Mouse (Mus musculus) adrenal gland, postnatal 4 days (tissue): Measurements from ENCODE around the gene Jph4. TPM values are rescaled to one million over a fixed set of nuclear protein-coding genes. Genes with fewer than 3 reads are reported as not detected.

ENCODE experiments used
- DNase-seq, 2 experiments: peaks; one replicate each; pipeline ENCODE4 v3.0.0; 2021 to 2022; ENCODE audit warnings: low spot score in 2 of 2, mixed read lengths in 2 of 2
- total RNA-seq, 2 experiments: library from RNA; stranded (reverse); gene quantifications; 2 replicates each; pipeline ENCODE4 v1.2.3; 2021

Jph4 gene
- total RNA-seq, 2 experiments from 2014 or later: 11.9 to 14.8 TPM

GRCm38 (mm10) chr14:55066042-55066441 is 50.7 kb downstream of the Jph4 start:
- DNase-seq: no peak

- DNase-seq: no peak
These were observed 51.3 kb downstream of the Jph4 start for GRCm38 (mm10) chr14:55065391-55065790.

GRCm38 (mm10) chr14:55064481-55065370 is 52.0 kb downstream of the Jph4 start:
- no peak for DNase-seq

- DNase-seq: no peak
These were observed 53.0 kb downstream of the Jph4 start for GRCm38 (mm10) chr14:55063581-55064381.

GRCm38 (mm10) chr14:55063117-55063516 is 53.6 kb downstream of the Jph4 start:
- DNase-seq: no peak

- no peak for DNase-seq
These were observed 54.1 kb downstream of the Jph4 start for GRCm38 (mm10) chr14:55062626-55063025.

GRCm38 (mm10) chr14:55061845-55062244 is 54.9 kb downstream of the Jph4 start:
- no peak for DNase-seq

- DNase-seq: no peak
These were observed 56.8 kb downstream of the Jph4 start for GRCm38 (mm10) chr14:55059931-55060330.

- DNase-seq: no peak
These were observed 57.7 kb downstream of the Jph4 start for GRCm38 (mm10) chr14:55059009-55059408.

Other genes starting within 250 kb of the Jph4 start
- gene Homez, start 246.0 kb downstream of the Jph4 start, total RNA-seq: 10 to 100 TPM; 17.9 to 18.3 TPM
- 10 to 100 TPM; 16.9 to 21.0 TPM for gene Ppp1r3e, start 239.4 kb downstream of the Jph4 start, total RNA-seq
- gene Bcl2l2, start 233.6 kb downstream of the Jph4 start, total RNA-seq: 10 to 100 TPM; 55.3 to 65.3 TPM
- 10 to 100 TPM in 1 of 2 experiments, 1 to 10 TPM in 1; 5.5 to 13.0 TPM for gene Gm20521, start 233.5 kb downstream of the Jph4 start, total RNA-seq
- gene Pabpn1, start 224.4 kb downstream of the Jph4 start, total RNA-seq: 100 to 1,000 TPM; 334 to 350 TPM
- gene Slc22a17, start 203.8 kb downstream of the Jph4 start, total RNA-seq: 10 to 100 TPM; 63.7 to 68.4 TPM
- gene Efs, start 190.8 kb downstream of the Jph4 start, total RNA-seq: 10 to 100 TPM; 13.2 to 13.9 TPM
- gene Il25, start 184.2 kb downstream of the Jph4 start, total RNA-seq: not detected
- 1 to 10 TPM; 2.4 to 3.8 TPM for gene Cmtm5, start 180.7 kb downstream of the Jph4 start, total RNA-seq
- 1 to 10 TPM in 1 of 2 experiments, under 1 TPM in 1; 0.81 to 4.9 TPM for gene Myh6, start 150.0 kb downstream of the Jph4 start, total RNA-seq
- gene Gm17428, start 140.0 kb downstream of the Jph4 start, total RNA-seq: not detected
- 10 to 100 TPM in 1 of 2 experiments, 1 to 10 TPM in 1; 5.3 to 21.8 TPM for gene Myh7, start 122.3 kb downstream of the Jph4 start, total RNA-seq
- 10 to 100 TPM; 44.2 to 47.5 TPM for gene Ngdn, start 101.5 kb downstream of the Jph4 start, total RNA-seq
- gene Zfhx2, start 24.6 kb downstream of the Jph4 start, total RNA-seq: 10 to 100 TPM; 11.9 to 13.5 TPM
- gene Thtpa, start 22.2 kb downstream of the Jph4 start, total RNA-seq: 10 to 100 TPM; 21.0 to 21.3 TPM
- gene Ap1g2, start 10.3 kb downstream of the Jph4 start, total RNA-seq: 10 to 100 TPM; 30.3 to 34.0 TPM
- gene Dhrs2, start 105.1 kb upstream of the Jph4 start, total RNA-seq: not detected